ENCODE assay signal across 14 mouse cellular contexts in genomic region chr10:14495204-14495603, GRCm38 (mm10).
"Had no signal": no experiment of that assay in that cellular context is flagged by ENCODE, and none has a peak within 500 bp of the region (broad histone marks: within the 10 kb centered on the region; RNA-seq: fewer than 3 reads in every experiment).

No protein-coding gene starts in this region.

- H3K36me3 ChIP-seq: liver, embryonic 12.5 days; midbrain, embryonic 10.5 days; midbrain, embryonic 12.5 days; neural tube, embryonic 12.5 days; stomach, embryonic 15.5 days had no signal

- H3K27ac ChIP-seq: liver, embryonic 12.5 days; liver, embryonic 14.5 days; midbrain, embryonic 10.5 days; midbrain, embryonic 12.5 days; neural tube, embryonic 12.5 days; stomach, embryonic 15.5 days; stomach, postnatal 0 days had no signal

- H3K27me3 ChIP-seq: liver, embryonic 12.5 days; midbrain, embryonic 12.5 days; neural tube, embryonic 12.5 days; stomach, embryonic 15.5 days had no signal

- ATAC-seq: liver, embryonic 12.5 days had no signal

- H3K4me2 ChIP-seq: liver, embryonic 12.5 days; midbrain, embryonic 12.5 days; neural tube, embryonic 12.5 days; stomach, embryonic 15.5 days had no signal

- H3K4me1 ChIP-seq: liver, embryonic 12.5 days; midbrain, embryonic 10.5 days; midbrain, embryonic 12.5 days; neural tube, embryonic 12.5 days; stomach, embryonic 15.5 days had no signal

- H3K9ac ChIP-seq: liver, embryonic 12.5 days; liver, embryonic 14.5 days; midbrain, embryonic 12.5 days; neural tube, embryonic 12.5 days; stomach, embryonic 15.5 days had no signal

- H3K4me3 ChIP-seq: liver, embryonic 12.5 days; midbrain, embryonic 10.5 days; midbrain, embryonic 12.5 days; neural tube, embryonic 12.5 days; stomach, embryonic 15.5 days had no signal

- H3K9me3 ChIP-seq: liver, embryonic 12.5 days; midbrain, embryonic 10.5 days; midbrain, embryonic 12.5 days; neural tube, embryonic 12.5 days; stomach, embryonic 15.5 days had no signal

- DNase-seq: lung, adult 2 months; lung, postnatal 4 days; midbrain, embryonic 14.5 days; right cerebral cortex, postnatal 14 days; thymus, adult 2 months; thymus, postnatal 25 days; thymus, postnatal 4 days had no signal
